Mouse (Mus musculus): ENCODE data around the gene Ppm1h.
"Not testable (repeated sequence)": the region's sequence is repeated elsewhere in the genome, so short reads cannot be mapped to it uniquely, and the experiment has no call there.

Gene Ppm1h

DNA sequence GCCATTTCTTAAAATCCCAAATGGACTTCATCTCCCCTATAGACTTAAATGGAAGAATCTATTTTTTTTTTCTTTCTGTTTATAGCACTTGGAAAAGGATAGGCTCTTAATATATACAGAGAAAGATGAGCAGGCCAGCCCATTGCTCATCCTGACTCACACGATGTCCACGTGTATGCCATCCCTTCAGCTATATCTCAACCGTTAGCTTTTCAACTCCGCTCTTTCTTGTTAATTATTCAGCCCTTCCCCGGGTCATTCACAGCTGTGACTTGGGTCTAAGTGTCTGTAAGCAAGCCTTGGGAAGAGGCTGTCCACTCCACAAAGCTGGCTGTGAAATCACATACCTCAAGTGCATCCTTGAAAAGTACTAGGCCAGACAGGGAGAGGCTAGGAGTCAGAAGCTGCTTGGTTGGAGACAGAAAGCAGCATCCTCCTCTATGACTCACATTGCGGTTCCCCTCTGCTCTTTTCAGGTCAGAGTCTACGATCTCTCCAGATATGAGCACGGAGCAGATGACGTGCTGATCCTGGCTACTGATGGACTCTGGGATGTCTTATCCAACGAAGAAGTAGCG, 241.7 kb downstream of the Ppm1h start:
- in situ Hi-C loops (cut with MboI, MseI) = no loop called here

DNA sequence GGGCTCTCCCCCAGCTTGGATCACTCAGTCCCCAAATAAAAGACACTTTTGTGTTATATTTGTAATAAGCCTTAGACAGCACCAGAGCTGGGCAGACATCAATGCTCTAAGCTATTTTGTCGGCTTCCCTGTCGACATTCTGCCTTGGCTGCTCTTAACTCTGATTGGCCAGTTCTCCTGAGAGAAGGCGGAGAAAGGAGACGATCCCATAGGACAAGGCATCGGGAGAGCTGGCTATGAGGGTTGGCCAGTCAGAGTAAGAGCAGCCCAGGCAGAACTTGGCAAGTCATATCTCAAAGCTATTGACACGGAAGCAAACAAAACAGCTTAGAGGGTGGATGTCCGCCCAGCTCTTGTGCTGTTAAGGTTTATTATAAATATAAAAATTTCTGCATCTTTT, 243.7 kb downstream of the Ppm1h start:
- in situ Hi-C loops (cut with MboI, MseI) = no loop called here

DNA sequence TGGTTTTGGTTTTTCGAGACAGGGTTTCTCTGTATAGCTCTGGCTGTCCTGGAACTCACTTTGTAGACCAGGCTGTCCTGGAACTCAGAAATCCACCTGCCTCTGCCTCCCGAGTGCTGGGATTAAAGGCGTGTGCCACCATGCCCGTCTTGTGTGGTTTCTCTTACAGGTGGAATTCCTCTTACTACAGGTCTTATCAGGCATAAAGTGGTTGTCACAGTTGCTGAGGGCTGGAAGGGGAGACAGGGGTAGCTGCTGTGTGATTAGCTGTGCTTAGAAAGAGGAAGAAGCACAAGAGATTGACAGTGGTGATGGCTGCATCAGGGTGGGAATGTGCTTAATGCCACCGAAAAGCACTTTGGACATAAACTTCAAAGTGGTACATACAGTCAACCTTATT, 246.0 kb downstream of the Ppm1h start:
- in situ Hi-C loops (cut with MboI, MseI) = not testable (repeated sequence)

DNA sequence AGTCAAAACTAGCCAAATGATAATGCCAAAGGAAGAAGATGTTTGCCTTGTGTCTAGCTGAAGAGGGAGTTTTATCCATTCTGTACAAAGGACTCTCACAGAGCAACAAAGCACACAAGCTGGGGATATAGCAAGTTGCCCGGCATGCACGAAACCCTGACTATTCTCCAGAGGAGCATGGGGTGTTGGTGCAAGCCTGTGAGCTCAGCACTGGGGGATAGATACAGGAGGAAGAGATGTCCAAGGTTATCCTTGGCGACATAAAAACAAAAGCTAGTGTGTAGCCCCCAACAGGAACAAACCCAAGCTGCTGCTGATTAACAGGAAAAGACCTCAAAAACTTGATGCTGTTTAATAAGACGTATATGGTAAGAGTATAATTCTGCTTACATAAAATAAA, 247.7 kb downstream of the Ppm1h start:
- in situ Hi-C loops (cut with MboI, MseI) = no loop called here

DNA sequence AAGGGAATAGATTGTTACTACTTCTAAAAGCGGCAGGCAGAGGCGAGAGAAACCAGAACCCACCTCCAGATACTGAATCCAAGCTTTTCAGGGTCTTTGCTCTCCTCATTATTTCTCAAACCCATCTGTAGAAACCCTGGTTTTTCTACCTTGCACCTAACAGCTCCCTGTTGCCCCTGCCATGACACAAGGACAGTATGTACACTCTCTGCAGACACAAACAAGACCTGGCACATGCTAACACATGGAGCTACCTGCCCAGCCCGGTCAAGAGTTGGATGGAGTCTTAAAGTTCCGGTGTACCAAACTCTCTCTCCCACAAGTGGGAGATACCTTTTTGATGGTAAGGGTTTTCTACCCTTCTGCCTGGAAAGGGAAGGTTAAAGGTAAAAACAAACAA, 252.0 kb downstream of the Ppm1h start:
- in situ Hi-C loops (cut with MboI, MseI) = no loop called here

DNA sequence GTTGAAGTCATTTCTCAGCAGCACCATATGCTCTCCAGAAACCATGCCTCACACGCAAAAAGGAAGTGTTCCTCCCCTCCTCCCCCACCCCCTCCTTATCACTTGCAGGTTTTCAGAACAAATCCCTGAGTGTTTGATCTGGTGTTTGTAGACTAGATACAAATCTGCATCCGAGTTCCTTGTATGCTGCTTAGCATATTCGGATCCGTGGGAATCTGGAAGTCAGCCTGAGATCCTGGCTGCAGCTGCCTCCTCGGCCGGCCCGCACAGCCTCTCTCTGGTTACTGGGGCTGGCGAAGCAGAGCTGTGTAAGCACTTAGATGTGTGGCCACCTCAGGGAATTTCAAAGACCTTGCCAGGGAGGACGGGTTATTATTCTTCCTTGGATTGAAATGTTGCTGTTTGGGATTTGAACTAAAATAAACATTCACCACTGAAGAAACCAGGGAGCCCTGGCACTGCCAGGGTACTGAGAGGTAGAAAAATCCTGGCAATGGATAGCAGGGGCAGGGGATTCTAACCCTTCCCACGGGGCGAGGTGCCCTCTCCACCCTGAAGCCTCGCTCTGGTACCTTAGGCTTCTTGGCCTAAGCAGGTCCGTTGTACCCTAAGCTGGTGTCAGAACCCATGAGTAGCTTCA, 252.8 kb downstream of the Ppm1h start:
- in situ Hi-C loops (cut with MboI, MseI) = no loop called here

DNA sequence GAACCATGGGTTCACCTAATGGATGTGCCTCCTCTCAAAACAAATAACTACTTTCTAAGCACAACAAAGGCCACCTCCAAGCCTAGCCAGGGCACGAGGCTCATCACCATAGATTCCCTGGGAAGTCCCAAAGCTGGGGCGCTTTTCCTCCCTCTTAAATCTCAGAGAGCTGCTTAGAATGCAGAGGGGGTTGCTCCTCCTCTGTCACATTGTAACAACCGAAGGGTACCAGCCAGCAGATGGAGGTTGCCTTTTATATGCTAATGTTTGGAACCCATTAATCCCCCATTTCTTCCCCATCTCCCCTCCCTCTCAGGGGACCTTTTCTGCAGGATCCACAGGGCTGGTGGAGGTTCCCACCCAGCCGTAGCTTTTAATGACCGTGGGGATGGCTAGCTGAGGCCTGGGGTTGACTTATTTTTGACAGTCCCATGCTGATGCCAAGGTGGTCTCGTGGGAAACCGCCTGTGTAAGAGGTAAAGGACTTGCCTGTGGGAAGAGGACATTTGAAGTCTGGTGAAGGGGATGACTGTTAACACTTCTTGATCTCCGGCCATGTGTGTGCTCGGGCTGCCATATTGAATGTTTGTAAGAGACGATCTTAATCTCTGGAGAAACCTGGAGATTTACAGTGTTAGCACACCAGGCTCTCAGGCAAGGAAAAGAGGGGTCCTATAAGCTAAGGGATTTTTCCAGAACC, 253.4 kb downstream of the Ppm1h start:
- in situ Hi-C loops (cut with MboI, MseI) = no loop called here

DNA sequence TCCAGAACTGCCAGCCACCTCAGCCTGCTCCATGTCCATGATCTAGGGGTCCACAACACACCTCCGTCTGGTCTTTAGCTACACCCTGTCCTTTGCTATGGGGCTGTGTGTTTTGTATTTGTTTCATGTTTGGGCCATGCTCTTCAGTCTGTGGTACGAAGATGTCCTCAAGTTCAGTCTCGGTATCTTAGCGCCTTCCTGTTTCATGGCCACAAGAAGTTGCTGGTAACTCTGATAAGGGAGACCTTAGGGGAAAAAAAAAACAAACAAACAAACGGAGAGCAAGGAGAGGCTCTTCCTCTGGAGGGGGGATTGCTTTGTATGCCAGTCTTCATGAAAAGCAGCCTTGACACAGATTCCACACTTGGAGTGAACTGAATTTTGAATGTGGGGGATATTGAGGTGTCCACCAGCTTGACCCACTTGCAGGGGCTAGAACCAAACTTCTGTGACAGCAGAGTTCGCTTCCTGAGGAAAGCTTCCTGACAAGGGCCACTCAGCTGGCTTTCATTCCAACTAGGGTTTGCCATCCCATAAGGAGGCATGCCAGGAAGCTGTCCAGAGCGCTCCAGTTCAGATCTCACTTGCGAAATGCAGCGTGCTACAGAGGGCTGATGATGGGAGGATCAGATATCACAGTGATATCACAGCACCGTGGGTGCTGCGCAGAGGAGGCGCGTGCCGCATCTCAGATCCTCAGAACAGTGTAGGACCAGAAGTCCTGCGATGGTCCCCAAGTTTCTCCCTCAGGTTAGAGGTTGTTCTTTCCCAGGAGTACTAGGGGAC, 254.7 kb downstream of the Ppm1h start:
- in situ Hi-C loops (cut with MboI, MseI) = no loop called here

DNA sequence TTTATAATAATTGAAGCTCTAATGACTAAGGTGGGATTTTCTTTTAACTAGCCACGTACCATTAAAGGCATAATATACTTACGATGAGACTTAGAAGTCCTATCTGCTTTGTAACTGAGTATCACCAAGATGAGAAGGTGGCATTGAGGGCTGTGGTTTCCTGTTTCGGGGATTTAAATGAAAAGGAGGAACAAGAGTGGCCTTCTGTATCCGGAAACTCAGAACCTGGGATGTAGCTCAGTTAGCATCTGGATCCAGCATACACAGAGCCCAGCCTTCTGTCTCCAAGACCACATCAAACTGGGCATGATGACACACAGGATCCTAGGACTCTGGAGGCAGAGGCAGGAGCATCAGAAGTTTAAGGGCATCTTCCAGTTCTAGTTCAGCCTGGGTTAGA, 256.8 kb downstream of the Ppm1h start:
- in situ Hi-C loops (cut with MboI, MseI) = not testable (repeated sequence)

DNA sequence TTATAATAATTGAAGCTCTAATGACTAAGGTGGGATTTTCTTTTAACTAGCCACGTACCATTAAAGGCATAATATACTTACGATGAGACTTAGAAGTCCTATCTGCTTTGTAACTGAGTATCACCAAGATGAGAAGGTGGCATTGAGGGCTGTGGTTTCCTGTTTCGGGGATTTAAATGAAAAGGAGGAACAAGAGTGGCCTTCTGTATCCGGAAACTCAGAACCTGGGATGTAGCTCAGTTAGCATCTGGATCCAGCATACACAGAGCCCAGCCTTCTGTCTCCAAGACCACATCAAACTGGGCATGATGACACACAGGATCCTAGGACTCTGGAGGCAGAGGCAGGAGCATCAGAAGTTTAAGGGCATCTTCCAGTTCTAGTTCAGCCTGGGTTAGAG, 258.8 kb downstream of the Ppm1h start:
- in situ Hi-C loops (cut with MboI, MseI) = not testable (repeated sequence)

DNA sequence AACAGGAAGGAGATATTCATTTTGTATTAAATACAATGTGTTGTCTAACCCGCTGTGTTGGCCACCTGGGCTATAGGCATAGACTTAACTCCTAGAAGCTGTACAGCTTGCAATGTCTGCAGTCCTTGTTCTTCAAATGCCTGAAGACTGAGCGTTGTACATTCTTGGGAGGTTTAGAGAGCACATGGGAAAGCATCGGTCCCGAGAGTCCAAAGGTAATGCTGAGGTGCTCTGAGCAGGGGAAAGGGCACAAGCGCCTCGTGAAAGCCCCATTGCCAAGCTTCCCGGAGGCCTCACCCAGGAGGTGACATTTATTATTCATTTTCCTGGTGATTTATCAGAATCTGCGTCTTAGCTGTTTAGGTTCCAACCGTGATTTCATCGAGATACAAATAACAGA, 261.0 kb downstream of the Ppm1h start:
- in situ Hi-C loops (cut with MboI, MseI) = no loop called here

DNA sequence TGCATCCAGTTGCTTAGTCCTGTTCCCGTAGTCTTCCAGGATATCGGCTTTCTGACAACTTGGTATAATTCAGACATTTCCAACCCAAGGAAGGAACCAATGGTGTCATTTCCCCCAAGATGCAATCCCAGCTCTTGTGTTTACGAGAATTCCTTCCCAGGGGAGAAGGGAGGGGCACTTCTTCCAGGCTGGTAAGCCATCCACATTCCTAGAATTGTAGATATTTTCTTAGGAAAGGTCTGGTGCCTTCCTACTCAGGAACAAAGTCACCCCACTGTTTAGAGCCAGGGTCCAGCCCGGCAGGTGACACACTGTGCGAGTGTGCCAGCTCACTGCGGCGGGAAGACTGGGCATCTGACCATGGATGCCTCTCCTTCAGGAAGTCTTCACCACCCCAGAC, 264.2 kb downstream of the Ppm1h start:
- in situ Hi-C loops (cut with MboI, MseI) = loop anchor here (10.0 kb wide), 1 partner anchor 388 kb away; no protein-coding TSS in a partner anchor

DNA sequence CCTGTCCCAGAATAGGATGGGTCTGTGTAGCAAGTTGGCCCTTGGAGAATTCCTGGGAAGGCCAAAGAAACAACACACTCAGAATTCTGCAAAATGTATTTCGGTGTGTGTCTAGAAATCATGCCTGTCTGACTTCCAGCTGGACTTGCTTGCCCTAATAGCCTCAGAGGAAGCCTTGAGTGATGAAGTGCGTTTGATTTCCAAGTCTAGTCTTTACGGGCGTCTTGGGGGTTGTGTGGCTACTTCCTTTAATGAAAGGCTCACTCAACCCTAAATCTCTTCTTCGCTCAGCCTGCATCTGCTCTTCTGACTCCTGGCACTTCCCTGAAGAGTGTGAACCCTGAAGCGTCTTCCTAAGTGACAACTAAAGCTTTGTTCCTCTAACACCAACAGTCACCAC, 265.3 kb downstream of the Ppm1h start:
- in situ Hi-C loops (cut with MboI, MseI) = loop anchor here (10.0 kb wide), 1 partner anchor 389 kb away; no protein-coding TSS in a partner anchor

DNA sequence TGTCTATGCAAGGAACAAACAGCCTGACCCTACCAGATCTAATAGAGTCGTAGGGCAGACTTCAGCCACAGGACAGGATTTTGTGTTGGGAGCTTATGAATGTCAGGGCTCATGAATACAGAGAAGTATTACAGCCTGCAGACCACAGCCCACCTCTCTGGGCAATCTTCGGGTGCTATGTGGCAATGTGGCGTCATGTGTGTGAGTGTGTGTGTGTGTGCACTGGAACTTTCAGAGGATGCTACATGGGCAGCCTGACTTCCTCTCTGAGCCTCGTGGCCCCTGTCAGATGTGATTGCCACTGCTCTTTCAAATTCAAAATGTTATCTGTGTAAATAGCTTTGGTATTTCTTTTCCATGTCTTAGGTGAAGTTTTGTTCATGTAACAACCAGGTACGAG, 266.3 kb downstream of the Ppm1h start:
- in situ Hi-C loops (cut with MboI, MseI) = loop anchor here (10.0 kb wide), 1 partner anchor 390 kb away; no protein-coding TSS in a partner anchor

DNA sequence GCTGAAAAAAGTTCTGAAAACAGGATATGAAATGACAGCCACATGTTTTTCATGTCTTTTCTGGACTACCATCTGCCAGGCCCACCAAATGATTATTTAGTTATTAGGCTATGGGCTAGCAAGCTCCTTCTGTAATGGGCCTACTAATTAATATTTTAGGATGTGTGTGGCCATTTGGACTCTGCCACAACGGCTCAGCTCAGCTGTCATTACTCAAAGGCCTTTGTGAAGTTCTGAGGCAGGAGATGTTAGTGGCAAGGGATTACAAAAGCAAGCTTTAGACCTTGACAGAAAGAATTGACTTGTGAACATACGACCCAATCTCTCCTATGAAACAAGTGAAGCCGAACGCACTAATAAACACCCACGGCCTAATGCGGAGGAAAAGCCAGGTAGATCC, 272.4 kb downstream of the Ppm1h start:
- in situ Hi-C loops (cut with MboI, MseI) = no loop called here

DNA sequence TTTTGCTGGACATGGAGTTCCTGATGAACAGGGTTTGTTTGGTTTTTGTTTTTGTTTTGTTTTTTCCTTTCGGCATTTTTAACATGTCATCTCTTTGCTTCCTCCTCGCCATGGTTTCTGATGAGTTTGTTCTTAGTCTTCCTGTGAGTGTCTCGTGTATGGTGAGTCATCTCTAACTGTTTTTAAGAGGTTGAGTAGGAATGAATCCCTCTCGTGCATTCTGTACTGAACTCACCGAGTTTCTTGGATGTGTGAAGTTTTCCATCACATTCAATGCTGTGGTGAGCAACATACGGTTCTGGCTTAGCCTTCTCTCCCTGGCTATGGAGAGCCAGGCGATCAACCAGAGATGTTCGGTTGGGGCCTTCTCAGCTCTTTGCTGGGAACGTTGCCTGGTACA, 275.0 kb downstream of the Ppm1h start:
- in situ Hi-C loops (cut with MboI, MseI) = no loop called here

DNA sequence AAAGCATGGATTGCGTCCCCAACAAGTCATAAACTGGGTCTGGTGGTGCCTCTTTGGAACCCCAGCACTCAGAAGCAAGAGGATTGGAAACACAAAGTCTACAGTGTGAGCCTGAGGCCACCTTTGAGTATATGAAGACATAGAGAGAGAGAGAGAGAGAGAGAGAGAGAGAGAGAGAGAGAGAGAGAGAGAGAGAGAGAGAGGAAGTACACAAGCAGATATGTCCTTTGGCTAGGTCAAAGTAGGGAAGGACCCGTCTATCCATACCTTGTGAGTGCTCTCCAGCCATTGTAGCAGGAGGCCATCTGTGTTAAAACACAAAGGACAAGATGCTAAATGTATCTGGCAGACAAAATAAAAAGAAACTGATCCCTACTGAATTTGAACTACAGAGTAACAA, 279.4 kb downstream of the Ppm1h start:
- in situ Hi-C loops (cut with MboI, MseI) = no loop called here

DNA sequence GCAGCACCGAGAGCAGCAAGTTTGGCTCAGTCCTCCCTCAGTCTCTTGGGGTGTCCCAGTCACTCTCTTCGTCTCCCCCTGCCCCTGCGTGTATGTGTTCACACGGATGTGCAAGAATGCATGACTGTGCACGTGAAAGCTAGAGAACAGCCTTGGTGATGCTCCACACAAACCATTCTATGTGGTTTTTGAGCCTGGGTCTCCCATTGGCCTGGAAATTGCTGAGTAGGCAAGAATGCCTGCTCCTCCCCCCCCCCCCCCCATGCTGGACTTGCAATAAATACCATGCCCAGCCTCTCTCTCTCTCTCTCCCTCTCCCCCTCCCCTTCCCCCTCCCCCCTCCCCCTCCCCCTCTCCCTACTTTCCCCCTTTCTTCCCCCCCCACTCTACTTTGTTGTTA, 280.1 kb downstream of the Ppm1h start:
- in situ Hi-C loops (cut with MboI, MseI) = no loop called here

DNA sequence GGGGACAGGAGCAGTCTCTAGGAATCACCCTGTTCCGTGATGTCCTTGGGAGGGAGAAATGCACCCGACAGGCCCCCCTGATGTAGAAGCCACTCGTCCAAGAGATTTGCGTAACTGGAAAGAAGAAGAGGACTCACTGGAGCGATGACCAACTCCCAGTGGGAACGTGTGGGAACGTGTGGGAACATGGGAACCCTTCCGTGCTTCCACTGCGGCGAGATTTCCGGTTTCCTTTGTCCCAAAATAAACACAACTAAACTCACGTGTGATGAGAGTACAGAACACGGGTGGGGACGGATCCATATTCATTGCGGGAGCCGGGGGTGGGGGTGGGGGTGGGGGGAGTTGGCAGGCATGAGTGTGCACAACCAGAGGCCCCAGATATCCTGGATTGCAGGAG, 281.7 kb downstream of the Ppm1h start:
- in situ Hi-C loops (cut with MboI, MseI) = loop anchor here (5.0 kb wide), 1 partner anchor 73 kb away; no protein-coding TSS in a partner anchor

DNA sequence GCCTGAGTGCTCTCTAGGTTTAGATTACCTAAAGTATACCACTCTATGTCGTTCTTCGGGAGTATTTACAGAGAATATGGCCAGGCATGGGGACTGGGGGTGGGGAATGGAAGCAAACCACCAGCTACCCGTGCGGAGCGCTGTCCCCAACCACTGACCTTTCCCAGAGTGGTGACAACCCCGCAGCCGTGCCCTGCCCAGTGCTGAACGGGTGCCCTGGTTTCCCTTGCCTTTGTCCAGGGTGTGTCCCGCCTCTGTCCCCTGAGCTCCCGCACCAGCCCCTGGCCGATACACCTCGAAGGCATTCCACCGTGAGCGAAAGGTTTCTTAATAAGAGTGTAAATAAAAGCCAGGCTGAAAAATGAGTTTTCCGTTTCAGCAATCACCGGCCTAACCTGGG, 282.2 kb downstream of the Ppm1h start:
- in situ Hi-C loops (cut with MboI, MseI) = loop anchor here (5.0 kb wide), 1 partner anchor 73 kb away; no protein-coding TSS in a partner anchor

DNA sequence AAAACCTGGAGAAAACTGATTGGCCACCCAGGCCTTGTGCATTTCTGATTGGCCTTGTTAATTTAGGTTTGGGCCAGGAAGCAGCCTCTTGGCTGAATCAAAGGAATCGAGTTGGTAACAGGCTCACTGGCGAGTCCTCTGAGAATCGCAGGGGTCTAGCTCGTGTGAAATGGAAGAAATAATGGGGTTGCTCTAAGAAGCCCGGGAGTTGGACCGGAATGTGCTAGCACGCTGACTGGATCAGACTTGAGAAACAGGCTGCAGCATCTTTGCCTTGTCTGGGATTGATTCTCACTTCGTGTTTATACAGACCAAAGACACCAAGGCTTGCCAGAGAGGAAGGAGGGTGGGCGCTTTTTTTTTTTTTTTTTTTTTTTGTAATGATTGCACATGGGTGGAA, 282.9 kb downstream of the Ppm1h start:
- in situ Hi-C loops (cut with MboI, MseI) = loop anchor here (5.0 kb wide), 1 partner anchor 74 kb away; no protein-coding TSS in a partner anchor

DNA sequence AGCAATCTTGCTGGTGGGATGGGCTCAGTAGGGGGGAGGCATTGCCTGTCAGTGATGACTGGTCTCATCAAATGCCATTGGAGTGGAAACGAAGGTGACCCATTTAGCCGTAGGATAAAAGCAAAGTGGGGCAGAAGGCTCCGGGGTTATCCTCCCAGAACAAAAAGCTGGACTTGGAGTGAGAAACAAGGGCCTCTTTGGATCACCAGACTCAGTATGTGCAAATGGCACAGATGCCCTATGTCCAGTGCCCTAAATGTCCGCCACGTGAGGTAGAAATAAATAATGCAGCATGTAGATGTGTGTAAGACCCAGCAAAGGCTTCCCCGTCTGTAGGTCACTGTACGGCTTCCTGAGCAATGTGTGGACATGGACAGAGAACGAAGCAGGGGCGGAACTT, 284.1 kb downstream of the Ppm1h start:
- in situ Hi-C loops (cut with MboI, MseI) = loop anchor here (5.0 kb wide), 1 partner anchor 75 kb away; no protein-coding TSS in a partner anchor

Measured in T-helper 1 cell (primary cell).